Mouse (Mus musculus): ENCODE data around the gene Wdr76.

DNA sequence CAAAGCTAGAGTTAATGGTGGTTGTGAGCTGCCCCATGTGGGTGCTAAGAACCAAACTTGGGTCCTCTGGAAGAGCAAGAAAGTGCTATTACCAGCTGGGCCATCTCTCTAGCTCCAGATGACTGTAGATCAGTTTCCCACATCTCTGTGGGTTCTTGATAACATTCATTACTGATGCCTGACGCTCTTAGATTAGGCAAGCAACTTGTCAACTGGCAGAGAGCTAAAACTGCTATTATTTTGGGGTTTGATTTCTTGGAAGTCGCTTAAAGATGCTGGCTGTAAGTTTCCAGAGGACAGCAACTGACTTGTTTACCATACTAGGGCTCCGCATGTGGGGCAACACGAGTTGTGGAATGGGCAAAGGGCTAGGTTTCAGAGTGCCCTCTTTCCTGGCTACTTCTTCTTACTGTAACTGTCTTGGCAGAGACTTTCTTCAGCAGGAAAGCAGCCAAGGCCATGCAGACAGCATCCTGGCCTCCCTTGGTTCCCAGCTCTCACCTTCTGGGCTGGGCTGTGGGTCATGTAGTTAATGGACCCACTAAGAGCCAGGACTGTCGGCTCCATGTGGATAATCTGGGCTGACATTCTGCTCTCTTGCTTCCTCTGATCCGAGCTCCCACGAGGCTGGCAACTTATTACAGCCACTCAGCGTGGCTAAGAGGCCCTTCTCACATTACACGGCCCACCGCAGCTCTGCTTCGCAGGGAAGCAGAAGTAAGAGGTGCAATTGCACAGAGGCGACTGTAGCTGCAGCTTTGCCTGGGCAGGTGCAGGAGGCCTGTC, 81.2 kb downstream of the Wdr76 start:
- TF ChIP-seq MAX (IDR thresholded peaks at IDR 0.05) (no peak), CTCF (IDR thresholded peaks at IDR 0.05; ENCODE audit: control insufficient read depth, insufficient read depth, insufficient read length) (no peak), MYOG (IDR thresholded peaks at IDR 0.05; ENCODE audit: control insufficient read depth, extremely low read depth, insufficient read length) (no peak)
